Mouse (Mus musculus) brain, embryonic 14.5 days (tissue): ENCODE measurements around the gene Swsap1.

ENCODE experiments used
- CTCF ChIP-seq: fragments of 200-500 bp; IDR thresholded peaks from 2 replicates; pipeline ENCODE4 v1.5.1; 2012; ENCODE audit warnings: inconsistent platforms, mild to moderate bottlenecking, moderate library complexity, borderline replicate concordance; ENCODE audit not compliant: insufficient read depth, insufficient read length; ENCODE audit errors: extremely low read depth
- POLR2A ChIP-seq: fragments of 200-500 bp; IDR thresholded peaks from 2 replicates; pipeline ENCODE4 v1.6.1; 2012; ENCODE audit warnings: mild to moderate bottlenecking, inconsistent platforms, borderline replicate concordance; ENCODE audit not compliant: poor library complexity, insufficient read depth, insufficient read length, severe bottlenecking; ENCODE audit errors: extremely low read depth

DNA sequence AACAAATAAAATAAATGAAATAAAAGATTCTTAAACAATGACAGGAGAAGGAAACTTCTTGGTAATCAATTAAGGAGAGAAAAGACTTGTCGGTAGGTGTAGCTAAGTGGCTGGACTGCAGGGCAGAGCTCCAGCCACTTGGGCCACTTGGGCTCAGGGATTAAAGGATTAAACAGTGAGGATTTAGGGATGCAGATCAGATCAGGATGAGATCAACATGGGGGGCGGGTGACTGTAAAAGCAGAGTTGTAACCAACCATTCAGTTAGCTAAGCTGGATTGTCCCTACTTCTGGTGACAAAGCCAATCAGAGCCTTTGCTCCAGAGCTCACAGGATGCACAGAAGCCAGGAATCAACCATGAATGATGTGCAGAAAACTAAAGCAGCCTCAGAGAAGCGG lies 28.4 kb downstream of the Swsap1 start:
- TF ChIP-seq CTCF (no peak), POLR2A (no peak)
